Mouse (Mus musculus) C2C12 (cell line): Measurements from ENCODE around the gene Psenen. TPM values are rescaled to one million over a fixed set of nuclear protein-coding genes. Genes with fewer than 3 reads are reported as not detected.

Experiments
- H3K27me3 ChIP-seq: one replicate; pipeline ENCODE4 v1.6.1; 2011; ENCODE audit not compliant: control insufficient read depth, insufficient read depth, insufficient read length
- H3K36me3 ChIP-seq: one replicate; pipeline ENCODE4 v1.6.1; 2011; ENCODE audit not compliant: control insufficient read depth, insufficient read depth
- H3K4me3 ChIP-seq: one replicate; pipeline ENCODE4 v1.5.1; 2011; ENCODE audit warnings: mild to moderate bottlenecking, control low read depth; ENCODE audit not compliant: poor library complexity, insufficient read depth, severe bottlenecking
- H3K79me2 ChIP-seq: one replicate; pipeline ENCODE4 v1.6.1; 2011; ENCODE audit not compliant: control insufficient read depth, insufficient read depth
- H3K79me3 ChIP-seq: one replicate; pipeline ENCODE4 v1.6.1; 2011; ENCODE audit warnings: low read depth, control low read depth
- H3ac ChIP-seq: one replicate; pipeline ENCODE3; 2011; ENCODE audit warnings: low read depth; ENCODE audit not compliant: control insufficient read depth, insufficient read length
- CEBPB ChIP-seq: IDR thresholded peaks from one replicate; pipeline ENCODE4 v1.6.1; 2011; ENCODE audit warnings: low read depth, mild to moderate bottlenecking, control low read depth, moderate library complexity
- CTCF ChIP-seq: IDR thresholded peaks from one replicate; pipeline ENCODE4 v1.5.1; 2011; ENCODE audit not compliant: control insufficient read depth, insufficient read depth, insufficient read length
- FOSL1 ChIP-seq: IDR thresholded peaks from one replicate; pipeline ENCODE4 v1.8.0; 2011; ENCODE audit warnings: mild to moderate bottlenecking, low read length; ENCODE audit not compliant: poor library complexity, insufficient read depth, severe bottlenecking
- MAX ChIP-seq: IDR thresholded peaks from one replicate; pipeline ENCODE4 v1.6.1; 2011; ENCODE audit warnings: mild to moderate bottlenecking, control low read depth
- MYOD1 ChIP-seq: IDR thresholded peaks from one replicate; pipeline ENCODE4 v1.6.1; 2011; ENCODE audit warnings: low read depth; ENCODE audit not compliant: control insufficient read depth, insufficient read length
- MYOG ChIP-seq: IDR thresholded peaks from one replicate; pipeline ENCODE4 v1.6.1; 2011; ENCODE audit not compliant: control insufficient read depth, insufficient read length; ENCODE audit errors: extremely low read depth
- USF1 ChIP-seq: IDR thresholded peaks from one replicate; pipeline ENCODE4 v1.6.1; 2011; ENCODE audit warnings: low read depth, mild to moderate bottlenecking, control low read depth, moderate library complexity
- microRNA-seq: library from miRNA; unstranded; fragments of <30 nt; microRNA quantifications from one replicate; pipeline ENCODE4, GENCODE M21; 2019; ENCODE audit warnings: borderline microRNAs expressed
- polyA plus RNA-seq: library from polyadenylated mRNA; unstranded; fragments of >200 nt; fragmentation: generic; extraction: Trizol; gene quantifications from one replicate; pipeline ENCODE4 v1.2.1, GENCODE M21; 2012; ENCODE audit warnings: missing spikeins

Gene Psenen
- polyA plus RNA-seq, 1 experiment, result 173 TPM

DNA sequence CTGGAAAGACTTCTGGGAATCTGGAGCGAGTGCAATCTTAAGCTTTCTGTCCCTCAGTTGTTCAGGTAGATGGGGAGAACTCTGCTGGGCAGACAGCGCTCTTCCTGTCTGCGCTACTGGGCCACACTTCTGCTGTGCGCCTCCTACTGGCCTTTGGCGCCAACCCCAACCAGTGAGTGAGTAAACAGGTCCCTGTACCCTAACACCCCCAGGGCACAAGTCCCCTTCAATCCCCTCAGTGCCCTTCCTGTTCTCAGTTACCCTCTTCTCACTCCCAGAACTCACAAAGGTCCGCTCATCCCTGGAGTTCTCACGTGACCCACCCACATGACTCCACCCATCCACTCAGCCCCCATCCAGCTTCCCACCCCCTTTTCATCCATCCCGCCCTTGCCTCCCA, 45.1 kb downstream of the Psenen start:
- Histone ChIP-seq H3K79me3 (no peaks in the 10 kb centered on the region), H3K36me3 (no peaks in the 10 kb centered on the region), H3ac (no peak overlapping the region), H3K4me3 (no peak overlapping the region), H3K27me3 (peaks cover 10% of the 10 kb centered on the region), H3K79me2 (no peaks in the 10 kb centered on the region)
- TF ChIP-seq CTCF, result no peak
- TF ChIP-seq CEBPB, result no peak
- no peak for TF ChIP-seq USF1
- no peak for TF ChIP-seq MYOG
- TF ChIP-seq MAX, result no peak
- no peak for TF ChIP-seq MYOD1
- TF ChIP-seq FOSL1, result no peak

DNA sequence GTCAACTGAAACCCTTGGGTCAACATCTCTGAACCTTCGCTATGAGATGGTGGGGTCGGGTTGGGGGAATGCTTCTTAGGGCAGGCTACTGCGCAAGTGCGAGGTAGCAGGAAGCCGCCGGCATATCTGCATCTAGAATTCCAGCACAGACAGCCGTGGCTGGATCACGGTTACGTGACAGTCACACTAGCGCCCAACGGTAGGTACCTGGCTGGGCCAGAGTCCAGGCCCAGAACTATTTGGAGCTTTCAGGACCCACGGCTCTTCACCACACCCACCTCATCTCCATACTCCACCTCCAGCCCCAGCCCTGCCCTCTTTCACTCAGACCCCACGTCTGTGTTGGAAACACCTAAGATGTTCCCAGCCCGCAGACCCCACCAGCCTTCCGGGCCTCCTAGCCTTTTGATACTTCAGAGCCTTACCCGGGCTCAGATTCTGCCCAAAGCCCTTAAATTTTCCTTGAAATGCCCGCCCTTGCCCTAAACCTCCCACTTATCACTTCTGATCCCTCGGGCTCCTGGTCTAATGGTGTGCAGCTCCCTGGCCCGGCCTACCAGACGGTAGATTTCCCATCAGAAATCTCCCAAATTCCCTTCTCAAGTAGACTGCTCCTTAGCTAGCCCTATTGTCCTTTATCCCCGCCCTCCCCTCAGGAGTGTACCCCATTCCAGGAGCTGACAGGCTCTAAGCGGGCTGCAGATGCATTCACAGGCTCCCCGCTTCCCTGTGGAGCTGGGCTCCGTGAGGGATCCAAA, 48.2 kb downstream of the Psenen start:
- Histone ChIP-seq H3K36me3 (no peaks in the 10 kb centered on the region), H3K4me3 (no peak overlapping the region), H3ac (no peak overlapping the region), H3K79me2 (no peaks in the 10 kb centered on the region), H3K27me3 (peaks cover 30% of the 10 kb centered on the region), H3K79me3 (no peaks in the 10 kb centered on the region)
- TF ChIP-seq USF1 (no peak), MAX (no peak), MYOD1 (no peak), CEBPB (no peak), FOSL1 (no peak), CTCF (no peak), MYOG (no peak)

Small RNAs within 50 kb of the gene (microRNA-seq; reads per million reads assigned to microRNA genes)
- 4.1 reads per million, percentile 50 among the genes with 10 or more reads in this experiment for gene Gm38670
- 0.20 reads per million for gene Mir3569

Other genes with a start within 250 kb of the Psenen start
- gene Syne4, start 248.8 kb downstream of the Psenen start, polyA plus RNA-seq, result 0.20 TPM
- 0.81 TPM for gene E130208F15Rik, start 241.9 kb downstream of the Psenen start, polyA plus RNA-seq
- 9.9 TPM for gene Sdhaf1, start 239.7 kb downstream of the Psenen start, polyA plus RNA-seq
- 0.20 TPM for gene Lrfn3, start 200.9 kb downstream of the Psenen start, polyA plus RNA-seq
- not detected for gene Tyrobp, start 149.9 kb downstream of the Psenen start, polyA plus RNA-seq
- not detected for gene Hcst, start 143.8 kb downstream of the Psenen start, polyA plus RNA-seq
- gene Nfkbid, start 141.9 kb downstream of the Psenen start, polyA plus RNA-seq, result 0.04 TPM
- 0.29 TPM for gene Aplp1, start 118.1 kb downstream of the Psenen start, polyA plus RNA-seq
- gene Kirrel2, start 105.9 kb downstream of the Psenen start, polyA plus RNA-seq, result not detected
- 0.60 TPM for gene Nphs1, start 105.3 kb downstream of the Psenen start, polyA plus RNA-seq
- gene Prodh2, start 70.0 kb downstream of the Psenen start, polyA plus RNA-seq, result 0.02 TPM
- 2.4 TPM for gene Arhgap33, start 28.6 kb downstream of the Psenen start, polyA plus RNA-seq
- 66.8 TPM for gene Hspb6, start 11.4 kb downstream of the Psenen start, polyA plus RNA-seq
- 8.7 TPM for gene Proser3, start 11.3 kb downstream of the Psenen start, polyA plus RNA-seq
- gene Lin37, start 3.8 kb downstream of the Psenen start, polyA plus RNA-seq, result 38.4 TPM
- 63.6 TPM for gene U2af1l4, start 326 bp downstream of the Psenen start, polyA plus RNA-seq
- gene Gm49396, start 283 bp downstream of the Psenen start, polyA plus RNA-seq, result 0.73 TPM
- gene Igflr1, start 1.8 kb upstream of the Psenen start, polyA plus RNA-seq, result 0.56 TPM
- gene Kmt2b, start 25.1 kb upstream of the Psenen start, polyA plus RNA-seq, result 14.4 TPM
- gene Zbtb32, start 35.3 kb upstream of the Psenen start, polyA plus RNA-seq, result 0.05 TPM
- gene Upk1a, start 49.2 kb upstream of the Psenen start, polyA plus RNA-seq, result 0.53 TPM
- gene Cox6b1, start 62.5 kb upstream of the Psenen start, polyA plus RNA-seq, result 795 TPM
- gene Etv2, start 72.2 kb upstream of the Psenen start, polyA plus RNA-seq, result not detected
- 110 TPM for gene Rbm42, start 86.7 kb upstream of the Psenen start, polyA plus RNA-seq
- 25.9 TPM for gene Haus5, start 101.4 kb upstream of the Psenen start, polyA plus RNA-seq
- gene Pmis2, start 108.0 kb upstream of the Psenen start, polyA plus RNA-seq, result not detected
- gene 2200002J24Rik, start 135.3 kb upstream of the Psenen start, polyA plus RNA-seq, result not detected
- not detected for gene Atp4a, start 148.6 kb upstream of the Psenen start, polyA plus RNA-seq
- gene Tmem147, start 165.9 kb upstream of the Psenen start, polyA plus RNA-seq, result 168 TPM
- not detected for gene Gapdhs, start 180.1 kb upstream of the Psenen start, polyA plus RNA-seq
- 3.6 TPM for gene Sbsn, start 187.8 kb upstream of the Psenen start, polyA plus RNA-seq
- gene Dmkn, start 200.1 kb upstream of the Psenen start, polyA plus RNA-seq, result not detected
- not detected for gene Krtdap, start 224.3 kb upstream of the Psenen start, polyA plus RNA-seq